Mouse (Mus musculus): ENCODE data around the gene Bend3. TPM values are rescaled to one million over a fixed set of nuclear protein-coding genes. Genes with fewer than 3 reads are reported as not detected.
"Not testable (repeated sequence)": the region's sequence is repeated elsewhere in the genome, so short reads cannot be mapped to it uniquely, and the experiment has no call there.

The Bend3 gene
- polyA plus RNA-seq, 1 experiment, result 4.3 TPM

GRCm38 (mm10) chr10:43516992-43517660, 38.5 kb downstream of the Bend3 start:
- TF ChIP-seq CTCF (IDR thresholded peaks at IDR 0.05; ENCODE audit: extremely low read depth, insufficient read depth, low read length), result no peak
- TF ChIP-seq POLR2A (IDR thresholded peaks at IDR 0.05; ENCODE audit: extremely low read depth, insufficient read depth, low read length), result no peak
- Histone ChIP-seq H3K4me1 (ENCODE audit: control insufficient read depth, insufficient read depth, low read length) (no peaks in the 10 kb centered on the region), H3K27ac (ENCODE audit: insufficient read depth, low read length) (no peak overlapping the region), H3K4me3 (ENCODE audit: insufficient read depth, low read length) (no peak overlapping the region)

GRCm38 (mm10) chr10:43517836-43518235, 39.2 kb downstream of the Bend3 start:
- no peak overlapping the region for H3K4me3 ChIP-seq (ENCODE audit: insufficient read depth, low read length)
- no peak for TF ChIP-seq CTCF (IDR thresholded peaks at IDR 0.05; ENCODE audit: extremely low read depth, insufficient read depth, low read length)
- TF ChIP-seq POLR2A (IDR thresholded peaks at IDR 0.05; ENCODE audit: extremely low read depth, insufficient read depth, low read length), result no peak
- no peaks in the 10 kb centered on the region for H3K4me1 ChIP-seq (ENCODE audit: control insufficient read depth, insufficient read depth, low read length)
- H3K27ac ChIP-seq (ENCODE audit: insufficient read depth, low read length), result no peak overlapping the region

GRCm38 (mm10) chr10:43518368-43518767, 39.7 kb downstream of the Bend3 start:
- H3K27ac ChIP-seq (ENCODE audit: insufficient read depth, low read length), result no peak overlapping the region
- TF ChIP-seq POLR2A (IDR thresholded peaks at IDR 0.05; ENCODE audit: extremely low read depth, insufficient read depth, low read length) (no peak), CTCF (IDR thresholded peaks at IDR 0.05; ENCODE audit: extremely low read depth, insufficient read depth, low read length) (no peak)
- no peak overlapping the region for H3K4me3 ChIP-seq (ENCODE audit: insufficient read depth, low read length)
- no peaks in the 10 kb centered on the region for H3K4me1 ChIP-seq (ENCODE audit: control insufficient read depth, insufficient read depth, low read length)

DNA sequence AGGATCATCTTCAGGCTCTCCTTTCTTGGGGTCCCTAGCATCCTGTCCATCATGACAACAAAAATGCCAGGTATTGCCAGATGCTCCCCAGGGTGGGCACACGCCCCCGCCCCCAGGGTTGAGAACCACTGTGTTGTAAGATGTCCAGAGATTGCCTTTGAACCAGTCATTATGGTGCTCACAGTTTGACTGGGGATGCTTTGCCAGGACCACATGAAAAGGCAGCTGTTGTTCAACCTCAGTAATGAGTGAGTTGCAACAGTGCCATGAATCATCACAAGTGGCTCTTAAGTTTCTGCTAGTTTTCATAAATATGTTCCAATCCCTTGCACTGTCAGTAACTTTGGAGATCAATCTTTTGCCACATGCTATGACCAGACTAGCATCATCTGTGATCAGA, 41.3 kb downstream of the Bend3 start:
- TF ChIP-seq POLR2A (IDR thresholded peaks at IDR 0.05; ENCODE audit: extremely low read depth, insufficient read depth, low read length) (no peak), CTCF (IDR thresholded peaks at IDR 0.05; ENCODE audit: extremely low read depth, insufficient read depth, low read length) (no peak)
- Histone ChIP-seq H3K4me3 (ENCODE audit: insufficient read depth, low read length) (no peak overlapping the region), H3K4me1 (ENCODE audit: control insufficient read depth, insufficient read depth, low read length) (no peaks in the 10 kb centered on the region), H3K27ac (ENCODE audit: insufficient read depth, low read length) (no peak overlapping the region)

DNA sequence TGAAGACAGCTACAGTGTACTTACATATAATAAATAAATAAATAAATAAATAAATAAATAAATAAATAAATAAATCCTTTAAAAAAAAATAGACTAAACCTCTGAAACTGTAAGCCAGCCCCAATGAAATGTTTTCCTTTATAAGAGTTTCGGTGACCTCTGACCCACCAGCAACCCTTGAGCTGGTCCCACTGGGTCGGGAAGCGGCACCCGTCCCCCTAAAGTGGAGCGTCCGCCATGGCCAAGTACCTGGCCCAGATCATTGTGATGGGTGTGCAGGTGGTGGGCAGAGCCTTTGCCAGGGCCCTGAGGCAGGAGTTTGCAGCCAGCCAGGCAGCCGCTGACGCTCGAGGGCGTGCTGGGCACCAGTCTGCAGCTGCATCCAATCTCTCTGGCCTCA, 45.3 kb downstream of the Bend3 start, which contains the start of gene Gm9803:
Gm9803 (plus strand) TSS at position 154 of the 400 bp plus-strand sequence.
- not testable (repeated sequence) for H3K27ac ChIP-seq (ENCODE audit: insufficient read depth, low read length); H3K4me3 ChIP-seq (ENCODE audit: insufficient read depth, low read length); H3K4me1 ChIP-seq (ENCODE audit: control insufficient read depth, insufficient read depth, low read length)

GRCm38 (mm10) chr10:43527283-43528269, 48.9 kb downstream of the Bend3 start:
- H3K27ac ChIP-seq (ENCODE audit: insufficient read depth, low read length), result no peak overlapping the region
- TF ChIP-seq CTCF (IDR thresholded peaks at IDR 0.05; ENCODE audit: extremely low read depth, insufficient read depth, low read length), result no peak
- TF ChIP-seq POLR2A (IDR thresholded peaks at IDR 0.05; ENCODE audit: extremely low read depth, insufficient read depth, low read length), result no peak
- H3K4me1 ChIP-seq (ENCODE audit: control insufficient read depth, insufficient read depth, low read length), result peaks cover 5% of the 10 kb centered on the region
- no peak overlapping the region for H3K4me3 ChIP-seq (ENCODE audit: insufficient read depth, low read length)

DNA sequence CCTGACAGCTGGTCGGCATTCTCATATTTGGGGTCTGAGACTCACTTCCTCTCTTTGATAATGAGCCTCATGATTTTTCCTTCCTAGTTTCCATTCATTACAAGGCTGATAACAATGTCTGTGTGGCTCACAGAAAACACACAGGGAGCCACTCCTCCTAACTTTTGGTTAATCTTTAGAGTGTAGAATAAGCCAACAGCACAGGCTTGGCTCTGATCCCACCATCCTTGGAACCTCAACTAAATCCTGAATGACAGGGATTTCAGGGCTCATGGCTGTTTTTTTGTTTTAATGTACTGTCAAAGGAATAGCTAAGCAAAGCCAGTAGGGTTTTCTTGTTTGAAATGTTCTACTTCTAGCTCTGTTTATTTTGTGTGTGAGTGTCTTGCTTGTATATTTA, 55.8 kb downstream of the Bend3 start:
- Histone ChIP-seq H3K4me1 (ENCODE audit: control insufficient read depth, insufficient read depth, low read length) (peaks cover 2% of the 10 kb centered on the region), H3K27ac (ENCODE audit: insufficient read depth, low read length) (no peak overlapping the region), H3K4me3 (ENCODE audit: insufficient read depth, low read length) (no peak overlapping the region)
- TF ChIP-seq CTCF (IDR thresholded peaks at IDR 0.05; ENCODE audit: extremely low read depth, insufficient read depth, low read length), result no peak
- no peak for TF ChIP-seq POLR2A (IDR thresholded peaks at IDR 0.05; ENCODE audit: extremely low read depth, insufficient read depth, low read length)

DNA sequence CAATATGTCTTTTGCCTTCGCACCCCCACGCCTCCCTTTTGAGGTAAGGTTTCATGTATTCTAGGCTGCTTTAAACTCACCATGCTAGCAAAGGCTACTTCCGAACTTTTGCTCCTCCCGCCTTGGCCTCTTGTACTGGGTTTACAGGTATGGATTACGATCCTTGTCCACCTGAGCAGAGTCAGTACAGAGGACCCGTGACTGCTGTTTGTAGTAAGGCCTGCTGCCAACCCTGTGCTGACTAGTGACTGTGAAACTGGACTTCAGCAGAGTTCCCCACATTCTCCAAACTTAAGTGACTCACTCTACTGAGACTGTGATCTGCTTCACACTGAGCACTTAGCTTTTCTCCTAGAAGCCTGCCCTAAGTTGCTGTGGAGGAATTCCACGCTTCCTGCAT, 59.0 kb downstream of the Bend3 start:
- Histone ChIP-seq H3K4me3 (ENCODE audit: insufficient read depth, low read length) (no peak overlapping the region), H3K4me1 (ENCODE audit: control insufficient read depth, insufficient read depth, low read length) (peaks cover 4% of the 10 kb centered on the region), H3K27ac (ENCODE audit: insufficient read depth, low read length) (no peak overlapping the region)
- no peak for TF ChIP-seq POLR2A (IDR thresholded peaks at IDR 0.05; ENCODE audit: extremely low read depth, insufficient read depth, low read length)
- TF ChIP-seq CTCF (IDR thresholded peaks at IDR 0.05; ENCODE audit: extremely low read depth, insufficient read depth, low read length), result no peak

GRCm38 (mm10) chr10:43538831-43539230, 60.2 kb downstream of the Bend3 start:
- TF ChIP-seq POLR2A (IDR thresholded peaks at IDR 0.05; ENCODE audit: extremely low read depth, insufficient read depth, low read length) (no peak), CTCF (IDR thresholded peaks at IDR 0.05; ENCODE audit: extremely low read depth, insufficient read depth, low read length) (no peak)
- no peak overlapping the region for H3K27ac ChIP-seq (ENCODE audit: insufficient read depth, low read length)
- H3K4me3 ChIP-seq (ENCODE audit: insufficient read depth, low read length), result no peak overlapping the region; the same call in 1 of the 2 replicates
- peaks cover 4% of the 10 kb centered on the region for H3K4me1 ChIP-seq (ENCODE audit: control insufficient read depth, insufficient read depth, low read length)

All from cortical plate, adult 2 months (tissue).